Mouse (Mus musculus) heart, adult 2 months (tissue): ENCODE measurements at regions not wholly inside any gene's neighbourhood (a gene's known extent, or its start where the extent isn't known, plus 50 kb on each side); places are given as distances from the start of the nearest gene placed in this dataset.

Source experiments
- DNase-seq, 2 experiments: peaks; one replicate each; pipeline ENCODE4 v3.0.0; 2021
- H3K27ac ChIP-seq: fragments of 200-600 bp; 2 replicates; pipeline ENCODE4 v1.8.1; 2022
- H3K27me3 ChIP-seq: fragments of 200-500 bp; 2 replicates; pipeline ENCODE4 v1.6.1; 2012; ENCODE audit warnings: mild to moderate bottlenecking, low read length, inconsistent platforms, mixed read lengths; ENCODE audit not compliant: control insufficient read depth, insufficient read depth
- H3K36me3 ChIP-seq: fragments of 200-500 bp; 2 replicates; pipeline ENCODE4 v1.6.1; 2012; ENCODE audit warnings: low read length, inconsistent platforms; ENCODE audit not compliant: control insufficient read depth, insufficient read depth
- H3K4me1 ChIP-seq: fragments of 200-500 bp; 2 replicates; pipeline ENCODE4 v1.6.1; 2011; ENCODE audit warnings: low read length; ENCODE audit not compliant: control insufficient read depth, insufficient read depth
- H3K4me3 ChIP-seq: fragments of 200-600 bp; 2 replicates; pipeline ENCODE4 v1.8.1; 2022
- H3K79me2 ChIP-seq: fragments of 200-500 bp; replicated peaks from 2 replicates; pipeline ENCODE4 v1.6.1; 2012; ENCODE audit warnings: mild to moderate bottlenecking, inconsistent platforms, low read length, moderate library complexity, mixed read lengths; ENCODE audit not compliant: control insufficient read depth, insufficient read depth
- H3K9ac ChIP-seq: fragments of 200-500 bp; 2 replicates; pipeline ENCODE4 v1.6.1; 2012; ENCODE audit warnings: low read depth, mild to moderate bottlenecking, control low read depth, inconsistent platforms, low read length, mixed read lengths
- CTCF ChIP-seq: fragments of 200-600 bp; IDR thresholded peaks from 2 replicates; pipeline ENCODE4 v1.8.1; 2022; ENCODE audit warnings: antibody characterized with exemption, mild to moderate bottlenecking, moderate library complexity
- EP300 ChIP-seq: fragments of 200-500 bp; IDR thresholded peaks from 2 replicates; pipeline ENCODE4 v1.6.1; 2011; ENCODE audit warnings: low read depth, low read length, control low read depth; ENCODE audit not compliant: insufficient read depth
- POLR2A ChIP-seq: fragments of 200-500 bp; IDR thresholded peaks from 2 replicates; pipeline ENCODE4 v1.6.1; 2011; ENCODE audit warnings: mild to moderate bottlenecking, low read depth, low read length, control low read depth; ENCODE audit not compliant: insufficient read depth
- WGBS: fragments of 180-500 bp; shearing (Covaris S2); methylation state at CpG from one replicate; pipeline ENCODE4 v1.1.7; 2018; 5-methylcytosine and 5-hydroxymethylcytosine counted together
- intact Hi-C: fragments of 180-260 bp; cut with DNase I; formaldehyde crosslinking; loops from one replicate; pipeline ENCODE4 v1.15.1; 2025

DNA sequence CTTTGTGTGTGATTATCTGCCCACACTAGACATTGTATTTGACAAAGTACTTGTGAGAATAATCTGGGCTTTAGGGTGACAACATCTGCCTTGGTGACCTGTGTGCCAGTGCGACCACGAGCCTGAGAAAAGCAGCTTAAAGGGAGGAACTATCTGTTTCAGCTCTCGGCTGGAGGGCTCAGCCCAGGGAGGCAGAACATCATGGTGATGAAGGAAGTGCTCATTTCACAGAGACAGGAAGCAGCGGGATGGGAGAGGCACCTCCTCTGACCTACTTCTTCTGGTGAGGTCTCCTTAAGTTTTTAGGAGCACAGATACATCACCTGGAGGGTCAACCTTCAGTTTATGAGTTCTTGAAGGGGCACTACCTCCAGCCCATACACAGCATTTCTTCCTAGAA is 89.8 kb downstream of the Kif26a start:
- TF ChIP-seq EP300 (no peak), CTCF (no peak), POLR2A (no peak)
- WGBS, result 49% methylated on average over 4 of the region's 4 CpGs
- H3K4me1 ChIP-seq, result no peaks in the 10 kb centered on the region
- intact Hi-C loops, result no loop called here
- H3K9ac ChIP-seq, result no peak overlapping the region
- no peak for DNase-seq
- no peak overlapping the region for H3K27ac ChIP-seq
- no peak overlapping the region for H3K4me3 ChIP-seq
- H3K36me3 ChIP-seq, result no peaks in the 10 kb centered on the region
- H3K27me3 ChIP-seq, result no peaks in the 10 kb centered on the region
- no peaks in the 10 kb centered on the region for H3K79me2 ChIP-seq

DNA sequence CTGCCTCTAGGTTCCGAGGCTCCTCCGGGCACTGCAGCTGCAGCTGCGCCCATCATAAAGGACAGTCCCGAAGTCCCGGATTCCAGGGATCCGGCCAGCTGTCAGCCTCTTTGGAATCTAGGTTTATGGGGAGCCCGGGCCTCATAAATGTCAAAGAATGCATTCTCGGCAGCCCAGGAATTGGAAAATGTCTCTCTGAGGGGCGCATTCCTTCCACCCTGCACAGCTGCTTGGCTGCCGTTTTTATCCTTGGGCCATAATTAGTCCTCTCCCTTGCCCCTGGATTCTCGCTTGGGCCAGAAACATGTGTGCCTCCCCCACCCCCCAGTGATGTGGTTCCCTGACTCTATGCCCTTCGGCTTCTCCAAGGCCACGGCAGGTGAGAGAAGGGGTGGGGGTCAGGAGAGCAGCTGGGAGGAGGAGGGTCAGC is 91.1 kb downstream of the Kif26a start:
- 52% methylated on average over 13 of the region's 13 CpGs for WGBS

GRCm38 (mm10) chr12:112238834-112239233 is 92.8 kb downstream of the Kif26a start:
- H3K4me3 ChIP-seq, result no peak overlapping the region
- intact Hi-C loops, result no loop called here
- no peak overlapping the region for H3K9ac ChIP-seq
- TF ChIP-seq CTCF, result no peak
- no peak for TF ChIP-seq EP300
- TF ChIP-seq POLR2A, result no peak
- no peak overlapping the region for H3K27ac ChIP-seq
- no peaks in the 10 kb centered on the region for H3K79me2 ChIP-seq
- DNase-seq, result no peak
- H3K36me3 ChIP-seq, result no peaks in the 10 kb centered on the region
- H3K4me1 ChIP-seq, result no peaks in the 10 kb centered on the region
- no peaks in the 10 kb centered on the region for H3K27me3 ChIP-seq
- WGBS, result 61% methylated on average over 7 of the region's 7 CpGs

More for the DNA sequence above, 91.1 kb downstream of the Kif26a start:
- H3K27ac ChIP-seq, result no peak overlapping the region
- H3K36me3 ChIP-seq, result no peaks in the 10 kb centered on the region
- H3K4me3 ChIP-seq, result no peak overlapping the region
- H3K79me2 ChIP-seq, result no peaks in the 10 kb centered on the region
- H3K9ac ChIP-seq, result no peak overlapping the region
- no peaks in the 10 kb centered on the region for H3K4me1 ChIP-seq
- no peak for DNase-seq
- TF ChIP-seq CTCF, result no peak
- TF ChIP-seq EP300, result no peak
- TF ChIP-seq POLR2A, result no peak
- intact Hi-C loops, result no loop called here
- H3K27me3 ChIP-seq, result no peaks in the 10 kb centered on the region

- Histone ChIP-seq H3K27ac (no peak overlapping the region), H3K79me2 (no peaks in the 10 kb centered on the region), H3K4me3 (no peak overlapping the region), H3K27me3 (no peaks in the 10 kb centered on the region), H3K36me3 (no peaks in the 10 kb centered on the region), H3K9ac (no peak overlapping the region), H3K4me1 (no peaks in the 10 kb centered on the region)
- DNase-seq, result no peak
- TF ChIP-seq EP300, result no peak
- TF ChIP-seq CTCF, result no peak
- TF ChIP-seq POLR2A, result no peak
- WGBS, result 37% methylated on average over 3 of the region's 3 CpGs
- intact Hi-C loops, result no loop called here
Measured at GRCm38 (mm10) chr12:112241740-112242171, 95.7 kb downstream of the Kif26a start.

GRCm38 (mm10) chr12:112243231-112243630 is 97.2 kb downstream of the Kif26a start:
- no peak overlapping the region for H3K4me3 ChIP-seq
- no peaks in the 10 kb centered on the region for H3K36me3 ChIP-seq
- 91% methylated on average over 5 of the region's 5 CpGs for WGBS
- intact Hi-C loops, result no loop called here
- H3K9ac ChIP-seq, result no peak overlapping the region
- no peaks in the 10 kb centered on the region for H3K27me3 ChIP-seq
- no peaks in the 10 kb centered on the region for H3K79me2 ChIP-seq
- no peaks in the 10 kb centered on the region for H3K4me1 ChIP-seq
- DNase-seq, result no peak
- TF ChIP-seq POLR2A, result no peak
- no peak for TF ChIP-seq CTCF
- no peak for TF ChIP-seq EP300
- no peak overlapping the region for H3K27ac ChIP-seq

DNA sequence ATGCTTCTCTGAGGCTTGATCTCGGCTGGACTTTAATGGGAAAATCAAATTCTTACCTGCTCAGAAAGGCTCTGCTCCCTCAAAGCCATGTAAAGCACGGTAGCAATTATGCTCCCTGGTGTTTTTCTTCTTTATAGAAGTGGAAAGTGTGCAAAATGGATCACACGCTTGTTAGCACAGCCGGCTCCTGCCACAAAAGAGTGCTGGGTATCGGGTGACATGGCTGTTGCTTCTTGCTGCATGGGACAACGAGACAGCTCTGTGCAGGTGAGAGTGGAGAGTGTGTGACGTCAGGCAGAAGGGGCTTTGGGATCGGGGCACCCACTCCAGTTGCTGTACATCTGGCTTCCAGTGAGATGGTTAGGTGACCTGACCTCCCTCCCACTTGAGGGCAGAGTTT is 104.9 kb downstream of the Kif26a start:
- H3K27ac ChIP-seq, result no peak overlapping the region
- H3K27me3 ChIP-seq, result no peaks in the 10 kb centered on the region
- TF ChIP-seq EP300 (no peak), POLR2A (no peak), CTCF (no peak)
- DNase-seq, result no peak
- no peaks in the 10 kb centered on the region for H3K4me1 ChIP-seq
- no peak overlapping the region for H3K9ac ChIP-seq
- intact Hi-C loops, result no loop called here
- WGBS, result 79% methylated on average over 8 of the region's 8 CpGs
- no peaks in the 10 kb centered on the region for H3K79me2 ChIP-seq
- no peak overlapping the region for H3K4me3 ChIP-seq
- no peaks in the 10 kb centered on the region for H3K36me3 ChIP-seq
